Mouse (Mus musculus): ENCODE measurements around the gene Cubn. TPM values are rescaled to one million over a fixed set of nuclear protein-coding genes. Genes with fewer than 3 reads are reported as not detected.

Cubn gene
- polyA plus RNA-seq (2016; fragmentation: Nextera tagmentation; extraction: Ambion mirVana): 0.13 TPM in 2 replicates

- Histone ChIP-seq H3K4me3 (no peak within 1 kb of the TSS), H3K4me1 (peaks cover 4% of the 10 kb centered on the region; the same call in 1 of the 2 replicates), H3K36me3 (no peaks in the 10 kb centered on the region), H3K27me3 (no peaks in the 10 kb centered on the region), H3K9me3 (no peaks in the 10 kb centered on the region), H3K9ac (no peak within 1 kb of the TSS), H3K4me2 (replicated peaks) (no peak within 1 kb of the TSS), H3K27ac (no peak within 1 kb of the TSS)
- WGBS: 28% methylated on average over 8 of the region's 8 CpGs
- ATAC-seq (ENCODE audit: insufficient number of reproducible peaks, insufficient read depth, low FRiP score, low TSS enrichment): no peak
These were observed at the start of gene Cubn for GRCm38 (mm10) chr2:13491734-13492133. Gene Cubn (minus strand): TSS chr2:13491813.

- no peak overlapping the region for H3K9ac ChIP-seq
- WGBS: 74% methylated on average over 1 of the region's 1 CpGs
- H3K27me3 ChIP-seq: no peaks in the 10 kb centered on the region
- no peak overlapping the region for H3K4me2 ChIP-seq (replicated peaks)
- H3K9me3 ChIP-seq: no peaks in the 10 kb centered on the region
- H3K27ac ChIP-seq: no peak overlapping the region
- no peak for ATAC-seq (ENCODE audit: insufficient number of reproducible peaks, insufficient read depth, low FRiP score, low TSS enrichment)
- peaks cover 6% of the 10 kb centered on the region; the same call in 1 of the 2 replicates for H3K4me1 ChIP-seq
- no peak overlapping the region for H3K4me3 ChIP-seq
- no peaks in the 10 kb centered on the region for H3K36me3 ChIP-seq
These were observed 48.2 kb upstream of the Cubn start for GRCm38 (mm10) chr2:13539860-13540259.

- no peaks in the 10 kb centered on the region for H3K36me3 ChIP-seq
- no peak overlapping the region for H3K9ac ChIP-seq
- H3K27me3 ChIP-seq: no peaks in the 10 kb centered on the region
- H3K9me3 ChIP-seq: no peaks in the 10 kb centered on the region
- peaks cover 3% of the 10 kb centered on the region; the same call in 1 of the 2 replicates for H3K4me1 ChIP-seq
- no peak overlapping the region for H3K4me2 ChIP-seq (replicated peaks)
- WGBS: 67% methylated on average over 6 of the region's 6 CpGs
- no peak for ATAC-seq (ENCODE audit: insufficient number of reproducible peaks, insufficient read depth, low FRiP score, low TSS enrichment)
- H3K4me3 ChIP-seq: no peak overlapping the region
- no peak overlapping the region for H3K27ac ChIP-seq
These were observed 47.2 kb upstream of the Cubn start for GRCm38 (mm10) chr2:13538704-13539377.

GRCm38 (mm10) chr2:13538258-13538657 lies 46.6 kb upstream of the Cubn start:
- ATAC-seq (ENCODE audit: insufficient number of reproducible peaks, insufficient read depth, low FRiP score, low TSS enrichment): no peak
- Histone ChIP-seq H3K9me3 (no peaks in the 10 kb centered on the region), H3K4me2 (replicated peaks) (no peak overlapping the region), H3K36me3 (no peaks in the 10 kb centered on the region), H3K9ac (no peak overlapping the region), H3K4me1 (no peaks in the 10 kb centered on the region; the same call in 1 of the 2 replicates), H3K4me3 (no peak overlapping the region), H3K27me3 (no peaks in the 10 kb centered on the region), H3K27ac (no peak overlapping the region)
- WGBS: 87% methylated on average over 2 of the region's 2 CpGs

- Histone ChIP-seq H3K9me3 (no peaks in the 10 kb centered on the region), H3K27me3 (no peaks in the 10 kb centered on the region), H3K4me2 (replicated peaks) (no peak overlapping the region), H3K4me3 (no peak overlapping the region), H3K36me3 (no peaks in the 10 kb centered on the region), H3K4me1 (no peaks in the 10 kb centered on the region; the same call in 1 of the 2 replicates), H3K27ac (no peak overlapping the region), H3K9ac (no peak overlapping the region)
- ATAC-seq (ENCODE audit: insufficient number of reproducible peaks, insufficient read depth, low FRiP score, low TSS enrichment): no peak
- WGBS: 13% methylated on average over 2 of the region's 2 CpGs
These were observed 46.1 kb upstream of the Cubn start for GRCm38 (mm10) chr2:13537733-13538132.

- no peak for ATAC-seq (ENCODE audit: insufficient number of reproducible peaks, insufficient read depth, low FRiP score, low TSS enrichment)
- Histone ChIP-seq H3K4me3 (no peak overlapping the region), H3K9ac (no peak overlapping the region)
These were observed 45.1 kb upstream of the Cubn start for GRCm38 (mm10) chr2:13536747-13537146.

GRCm38 (mm10) chr2:13530639-13531038 lies 39.0 kb upstream of the Cubn start:
- 84% methylated on average over 6 of the region's 6 CpGs for WGBS
- no peaks in the 10 kb centered on the region for H3K36me3 ChIP-seq
- no peak for ATAC-seq (ENCODE audit: insufficient number of reproducible peaks, insufficient read depth, low FRiP score, low TSS enrichment)
- no peak overlapping the region for H3K9ac ChIP-seq
- H3K27me3 ChIP-seq: no peaks in the 10 kb centered on the region
- H3K9me3 ChIP-seq: no peaks in the 10 kb centered on the region
- H3K4me1 ChIP-seq: no peaks in the 10 kb centered on the region; the same call in 1 of the 2 replicates
- no peak overlapping the region for H3K4me3 ChIP-seq
- no peak overlapping the region for H3K27ac ChIP-seq
- no peak overlapping the region for H3K4me2 ChIP-seq (replicated peaks)

More at GRCm38 (mm10) chr2:13536747-13537146, 45.1 kb upstream of the Cubn start:
- no peak overlapping the region for H3K4me2 ChIP-seq (replicated peaks)
- H3K27me3 ChIP-seq: no peaks in the 10 kb centered on the region
- H3K4me1 ChIP-seq: no peaks in the 10 kb centered on the region; the same call in 1 of the 2 replicates
- H3K9me3 ChIP-seq: no peaks in the 10 kb centered on the region
- no peak overlapping the region for H3K27ac ChIP-seq
- no peaks in the 10 kb centered on the region for H3K36me3 ChIP-seq

- H3K4me1 ChIP-seq: no peaks in the 10 kb centered on the region
- H3K9ac ChIP-seq: no peak overlapping the region
- ATAC-seq (ENCODE audit: insufficient number of reproducible peaks, insufficient read depth, low FRiP score, low TSS enrichment): no peak
- no peaks in the 10 kb centered on the region for H3K36me3 ChIP-seq
- no peak overlapping the region for H3K4me2 ChIP-seq (replicated peaks)
- 91% methylated on average over 3 of the region's 3 CpGs for WGBS
- no peaks in the 10 kb centered on the region for H3K9me3 ChIP-seq
- H3K4me3 ChIP-seq: no peak overlapping the region
- no peak overlapping the region for H3K27ac ChIP-seq
- no peaks in the 10 kb centered on the region for H3K27me3 ChIP-seq
These were observed 37.8 kb upstream of the Cubn start for GRCm38 (mm10) chr2:13529253-13529933.

GRCm38 (mm10) chr2:13527531-13527930 lies 35.9 kb upstream of the Cubn start:
- H3K4me2 ChIP-seq (replicated peaks): no peak overlapping the region
- H3K27me3 ChIP-seq: no peaks in the 10 kb centered on the region
- ATAC-seq (ENCODE audit: insufficient number of reproducible peaks, insufficient read depth, low FRiP score, low TSS enrichment): no peak
- no peak overlapping the region for H3K27ac ChIP-seq
- no peaks in the 10 kb centered on the region for H3K4me1 ChIP-seq
- no peak overlapping the region for H3K9ac ChIP-seq
- no peak overlapping the region for H3K4me3 ChIP-seq
- H3K36me3 ChIP-seq: no peaks in the 10 kb centered on the region
- no peaks in the 10 kb centered on the region for H3K9me3 ChIP-seq
- WGBS: 85% methylated on average over 4 of the region's 4 CpGs

GRCm38 (mm10) chr2:13527125-13527524 lies 35.5 kb upstream of the Cubn start:
- Histone ChIP-seq H3K4me1 (no peaks in the 10 kb centered on the region), H3K27ac (no peak overlapping the region), H3K9ac (no peak overlapping the region), H3K36me3 (no peaks in the 10 kb centered on the region), H3K4me3 (no peak overlapping the region), H3K4me2 (replicated peaks) (no peak overlapping the region), H3K9me3 (no peaks in the 10 kb centered on the region), H3K27me3 (no peaks in the 10 kb centered on the region)
- no peak for ATAC-seq (ENCODE audit: insufficient number of reproducible peaks, insufficient read depth, low FRiP score, low TSS enrichment)
- WGBS: 61% methylated on average over 2 of the region's 2 CpGs

GRCm38 (mm10) chr2:13526205-13526604 lies 34.6 kb upstream of the Cubn start:
- Histone ChIP-seq H3K27ac (no peak overlapping the region), H3K4me2 (replicated peaks) (no peak overlapping the region), H3K9me3 (no peaks in the 10 kb centered on the region), H3K4me1 (no peaks in the 10 kb centered on the region), H3K36me3 (no peaks in the 10 kb centered on the region), H3K27me3 (no peaks in the 10 kb centered on the region), H3K9ac (no peak overlapping the region), H3K4me3 (no peak overlapping the region)
- 83% methylated on average over 2 of the region's 2 CpGs for WGBS
- ATAC-seq (ENCODE audit: insufficient number of reproducible peaks, insufficient read depth, low FRiP score, low TSS enrichment): no peak

Measured in embryonic facial prominence, embryonic 12.5 days (tissue).